Mouse (Mus musculus) G1E (cell line): ENCODE results near the gene Acy3.

Source experiments
- CTCF ChIP-seq: IDR thresholded peaks from 2 replicates; pipeline ENCODE4 v1.5.1; 2012; ENCODE audit warnings: low read depth, low read length, inconsistent platforms, mixed read lengths
- GATA1 ChIP-seq: IDR thresholded peaks from 2 replicates; pipeline ENCODE4 v1.6.1; 2012; ENCODE audit warnings: borderline replicate concordance, low read length, inconsistent platforms, mixed read lengths
- GATA2 ChIP-seq: IDR thresholded peaks from 2 replicates; pipeline ENCODE4 v1.6.1; 2012; ENCODE audit warnings: low read depth, low read length, inconsistent platforms, borderline replicate concordance
- POLR2AphosphoS5 ChIP-seq: IDR thresholded peaks from 2 replicates; pipeline ENCODE4 v1.6.1; 2012; ENCODE audit warnings: low read depth, low read length, inconsistent platforms; ENCODE audit not compliant: insufficient replicate concordance
- TAL1 ChIP-seq: conservative IDR thresholded peaks from 2 replicates; pipeline ENCODE4 v1.6.1; 2012; ENCODE audit warnings: low read depth, low read length, inconsistent platforms, mixed read lengths

GRCm38 (mm10) chr19:3952099-3952498 is 34.3 kb upstream of the Acy3 start:
- no peak for TF ChIP-seq TAL1
- no peak for TF ChIP-seq CTCF
- no peak for TF ChIP-seq GATA1
- TF ChIP-seq GATA2 = no peak
- no peak for TF ChIP-seq POLR2AphosphoS5
